9 mouse cellular contexts compared by ENCODE assay signal in genomic region chr5:121449976-121450375, GRCm38 (mm10). TPM values are rescaled to one million over a fixed set of nuclear protein-coding genes. Genes with fewer than 3 reads are reported as not detected.
DNase-seq lines count a peak whose midpoint lies in the region; ATAC-seq and TF ChIP-seq lines count a peak whose summit lies in the region.
"Had no signal": no experiment of that assay in that cellular context is flagged by ENCODE, and none has a peak within 500 bp of the region (broad histone marks: within the 10 kb centered on the region; RNA-seq: fewer than 3 reads in every experiment).

No protein-coding gene starts in this region.

- TF ChIP-seq EP300 in liver, postnatal 0 days (IDR thresholded peaks at IDR 0.05; ENCODE audit: low read depth), result no peak

- no peaks in the 10 kb centered on the region for H3K27me3 ChIP-seq in hindbrain, embryonic 10.5 days (ENCODE audit: insufficient read depth, poor library complexity, severe bottlenecking)
- no peaks in the 10 kb centered on the region for H3K27me3 ChIP-seq in hindbrain, embryonic 12.5 days
- no peaks in the 10 kb centered on the region for H3K27me3 ChIP-seq in liver, postnatal 0 days (ENCODE audit: insufficient read depth, low read length)
- H3K27me3 ChIP-seq: limb, embryonic 15.5 days had no signal

- no peak overlapping the region for H3K4me3 ChIP-seq in hindbrain, embryonic 10.5 days
- H3K4me3 ChIP-seq in hindbrain, embryonic 12.5 days, result no peak overlapping the region
- H3K4me3 ChIP-seq in liver, postnatal 0 days (ENCODE audit: low read depth, low read length), result no peak overlapping the region
- H3K4me3 ChIP-seq: limb, embryonic 15.5 days had no signal

- peaks cover 37% of the 10 kb centered on the region for H3K4me1 ChIP-seq in hindbrain, embryonic 10.5 days (replicated peaks)
- H3K4me1 ChIP-seq in hindbrain, embryonic 12.5 days, result peaks cover 20% of the 10 kb centered on the region
- H3K4me1 ChIP-seq in liver, postnatal 0 days (ENCODE audit: insufficient read depth), result peaks cover 23% of the 10 kb centered on the region

- H3K27ac ChIP-seq in hindbrain, embryonic 10.5 days, result no peak overlapping the region
- no peak overlapping the region for H3K27ac ChIP-seq in hindbrain, embryonic 12.5 days
- H3K27ac ChIP-seq in liver, postnatal 0 days (ENCODE audit: low read depth), result 0 out of 2 replicates have a peak overlapping the region, but pooled peaks have one; percentile 16
- H3K27ac ChIP-seq: limb, embryonic 15.5 days had no signal

- no peak overlapping the region for H3K4me2 ChIP-seq in hindbrain, embryonic 12.5 days (replicated peaks)
- H3K4me2 ChIP-seq in liver, postnatal 0 days (ENCODE audit: low read depth, low read length), result peak overlapping the region; percentile 96; the same call in 1 of the 2 replicates
- H3K4me2 ChIP-seq: limb, embryonic 15.5 days had no signal

- peaks cover 53% of the 10 kb centered on the region for H3K36me3 ChIP-seq in hindbrain, embryonic 10.5 days
- H3K36me3 ChIP-seq in hindbrain, embryonic 12.5 days, result peaks cover 46% of the 10 kb centered on the region
- H3K36me3 ChIP-seq in liver, postnatal 0 days (replicated peaks; ENCODE audit: insufficient read depth, low read length), result peaks cover 44% of the 10 kb centered on the region

- no peak for ATAC-seq in hindbrain, embryonic 12.5 days (ENCODE audit: low FRiP score)
- ATAC-seq in granulocyte monocyte progenitor cell, adult 5-6 weeks (replicated peaks; ENCODE audit: poor library complexity, severe bottlenecking), result peak; percentile 17; the same call in 1 of the 2 replicates
- no peak for ATAC-seq in liver, postnatal 0 days

- peak; percentile 71 for TF ChIP-seq CTCF in liver, postnatal 0 days (IDR thresholded peaks at IDR 0.05; ENCODE audit: low read depth)

- H3K9me3 ChIP-seq in hindbrain, embryonic 10.5 days, result no peaks in the 10 kb centered on the region
- H3K9me3 ChIP-seq in hindbrain, embryonic 12.5 days (replicated peaks), result no peaks in the 10 kb centered on the region; the same call in 1 of the 2 replicates
- H3K9me3 ChIP-seq in liver, postnatal 0 days (ENCODE audit: low read length), result no peaks in the 10 kb centered on the region
- H3K9me3 ChIP-seq: limb, embryonic 15.5 days had no signal

- peak; percentile 46 for DNase-seq in hindbrain, embryonic 10.5 days (ENCODE audit: low spot score)
- DNase-seq in CD8-positive naive resting alpha-beta T cell, adult 2 months (ENCODE audit: low read depth in 2 of 2, low spot score in 2 of 2), result peak; percentile 56 to 68
- peak; percentile 74 for DNase-seq in adrenal gland, postnatal 10 days
- peak; percentile 79 for DNase-seq in liver, postnatal 0 days
- DNase-seq in right cerebral cortex, postnatal 4 days, result peak; percentile 63
- no peak for DNase-seq in urinary bladder, postnatal 4 days (ENCODE audit: low spot score in 2 of 2)

- 67% methylated on average over 6 of the region's 6 CpGs for WGBS in hindbrain, embryonic 10.5 days
- WGBS in hindbrain, embryonic 12.5 days, result 75% methylated on average over 6 of the region's 6 CpGs
- 39% methylated on average over 6 of the region's 6 CpGs for WGBS in liver, postnatal 0 days (ENCODE audit: insufficient replicate concordance)

- H3K9ac ChIP-seq in hindbrain, embryonic 12.5 days, result no peak overlapping the region
- H3K9ac ChIP-seq in liver, postnatal 0 days (replicated peaks), result no peak overlapping the region
- H3K9ac ChIP-seq: limb, embryonic 15.5 days had no signal

RNA-seq across cellular contexts. Expression of gene Tmem116, which starts 1.7 kb away (rescaled TPM):
- 0.78 and 0.93 TPM in 2 replicates for polyA plus RNA-seq in hindbrain, embryonic 10.5 days (2016; fragmentation: Nextera tagmentation; extraction: Ambion mirVana)
- 1.4 and 1.8 TPM in 2 replicates for polyA plus RNA-seq in hindbrain, embryonic 12.5 days (2016; fragmentation: Nextera tagmentation; extraction: Ambion mirVana)
- total RNA-seq in adrenal gland, postnatal 10 days (2021), result 1 to 10 TPM; 3.3 to 4.8 TPM
- not detected in 2 replicates for total RNA-seq in granulocyte monocyte progenitor cell, adult 5-6 weeks (2014; fragmentation: Nextera tagmentation)
- total RNA-seq in granulocyte monocyte progenitor cell, adult 5-6 weeks (2017), result 0.62 and 0.69 TPM in 2 replicates
- 0.86 TPM in 2 replicates for polyA plus RNA-seq in liver, postnatal 0 days (2015; fragmentation: Nextera tagmentation; extraction: Ambion mirVana)

RNA-seq across cellular contexts. Expression of gene Erp29, which starts 2.3 kb away (rescaled TPM):
- polyA plus RNA-seq in hindbrain, embryonic 10.5 days (2016; fragmentation: Nextera tagmentation; extraction: Ambion mirVana), result 143 and 148 TPM in 2 replicates
- polyA plus RNA-seq in hindbrain, embryonic 12.5 days (2016; fragmentation: Nextera tagmentation; extraction: Ambion mirVana), result 139 and 145 TPM in 2 replicates
- 100 to 1,000 TPM; 115 to 128 TPM for total RNA-seq in adrenal gland, postnatal 10 days (2021)
- 410 and 421 TPM in 2 replicates for total RNA-seq in granulocyte monocyte progenitor cell, adult 5-6 weeks (2014; fragmentation: Nextera tagmentation)
- 928 and 1,056 TPM in 2 replicates for total RNA-seq in granulocyte monocyte progenitor cell, adult 5-6 weeks (2017)
- 69.4 and 69.7 TPM in 2 replicates for polyA plus RNA-seq in liver, postnatal 0 days (2015; fragmentation: Nextera tagmentation; extraction: Ambion mirVana)

RNA-seq across cellular contexts. Expression of gene Naa25, which starts 52.2 kb away (rescaled TPM):
- 44.1 and 54.2 TPM in 2 replicates for polyA plus RNA-seq in hindbrain, embryonic 10.5 days (2016; fragmentation: Nextera tagmentation; extraction: Ambion mirVana)
- polyA plus RNA-seq in hindbrain, embryonic 12.5 days (2016; fragmentation: Nextera tagmentation; extraction: Ambion mirVana), result 42.7 and 43.3 TPM in 2 replicates
- 10 to 100 TPM; 31.0 to 32.1 TPM for total RNA-seq in adrenal gland, postnatal 10 days (2021)
- 35.8 and 39.4 TPM in 2 replicates for total RNA-seq in granulocyte monocyte progenitor cell, adult 5-6 weeks (2014; fragmentation: Nextera tagmentation)
- 74.6 and 75.1 TPM in 2 replicates for total RNA-seq in granulocyte monocyte progenitor cell, adult 5-6 weeks (2017)
- 12.5 and 12.9 TPM in 2 replicates for polyA plus RNA-seq in liver, postnatal 0 days (2015; fragmentation: Nextera tagmentation; extraction: Ambion mirVana)

RNA-seq across cellular contexts. Expression of gene Adam1b, which starts 53.3 kb away (rescaled TPM):
- 0.08 TPM in 1 of 2 replicates, not detected in the other for polyA plus RNA-seq in hindbrain, embryonic 10.5 days (2016; fragmentation: Nextera tagmentation; extraction: Ambion mirVana)
- polyA plus RNA-seq in hindbrain, embryonic 12.5 days (2016; fragmentation: Nextera tagmentation; extraction: Ambion mirVana), result not detected in 2 replicates
- total RNA-seq in adrenal gland, postnatal 10 days (2021), result not detected
- not detected in 2 replicates for total RNA-seq in granulocyte monocyte progenitor cell, adult 5-6 weeks (2014; fragmentation: Nextera tagmentation)
- 0.15 TPM in 1 of 2 replicates, not detected in the other for total RNA-seq in granulocyte monocyte progenitor cell, adult 5-6 weeks (2017)
- polyA plus RNA-seq in liver, postnatal 0 days (2015; fragmentation: Nextera tagmentation; extraction: Ambion mirVana), result not detected in 2 replicates

Comparison
In these comparisons a context has a peak if more than half of its experiments do, and no peak if none do; other contexts are left out.
1. DNase-seq: peak in hindbrain, embryonic 10.5 days (single experiment), CD8-positive naive resting alpha-beta T cell, adult 2 months (2 of 2), adrenal gland, postnatal 10 days (single experiment), liver, postnatal 0 days (single experiment) and right cerebral cortex, postnatal 4 days (single experiment); none in urinary bladder, postnatal 4 days (0 of 2).